Mouse (Mus musculus) limb, embryonic 12.5 days (tissue): ENCODE results near the gene Olfr550. TPM values are rescaled to one million over a fixed set of nuclear protein-coding genes. Genes with fewer than 3 reads are reported as not detected.
"Not testable (repeated sequence)": the region's sequence is repeated elsewhere in the genome, so short reads cannot be mapped to it uniquely, and the experiment has no call there.

Experiments used
- ATAC-seq: fragments of 200-750 bp; cut with Nextera tagmentation; 2 replicates; pipeline ENCODE4 v1.8.0; 2017; ENCODE audit warnings: low read depth, moderate TSS enrichment; ENCODE audit not compliant: insufficient number of reproducible peaks, insufficient read depth, low FRiP score, low TSS enrichment
- H3K27ac ChIP-seq: fragments of 300-500 bp; sonication (generic); 2 replicates; pipeline ENCODE4 v1.5.1; 2016; ENCODE audit warnings: mild to moderate bottlenecking, moderate library complexity
- H3K27me3 ChIP-seq: fragments of 300-500 bp; sonication (generic); 2 replicates; pipeline ENCODE4 v1.6.1; 2016; ENCODE audit warnings: mild to moderate bottlenecking, moderate library complexity
- H3K36me3 ChIP-seq: fragments of 300-500 bp; sonication (generic); 2 replicates; pipeline ENCODE4 v1.6.1; 2016; ENCODE audit warnings: mild to moderate bottlenecking, moderate library complexity
- H3K4me1 ChIP-seq: fragments of 300-500 bp; sonication (generic); replicated peaks from 2 replicates; pipeline ENCODE4 v1.6.1; 2016
- H3K4me2 ChIP-seq: fragments of 300-500 bp; sonication (generic); 2 replicates; pipeline ENCODE4 v1.6.1; 2016; ENCODE audit warnings: mild to moderate bottlenecking, moderate library complexity
- H3K4me3 ChIP-seq: fragments of 300-500 bp; sonication (generic); replicated peaks from 2 replicates; pipeline ENCODE4 v1.5.1; 2016; ENCODE audit warnings: mild to moderate bottlenecking
- H3K9ac ChIP-seq: fragments of 300-500 bp; sonication (generic); replicated peaks from 2 replicates; pipeline ENCODE4 v1.6.1; 2016; ENCODE audit warnings: mild to moderate bottlenecking, moderate library complexity
- H3K9me3 ChIP-seq: fragments of 300-500 bp; sonication (generic); 2 replicates; pipeline ENCODE4 v1.6.1; 2016; ENCODE audit warnings: mild to moderate bottlenecking, moderate library complexity
- WGBS: fragments of 180-500 bp; shearing (Covaris S2); methylation state at CpG from one replicate; pipeline ENCODE4 v1.1.7; 2016; 5-methylcytosine and 5-hydroxymethylcytosine counted together
- polyA plus RNA-seq: library from polyadenylated mRNA; unstranded; fragments of >200 nt; fragmentation: Nextera tagmentation; extraction: Ambion mirVana; gene quantifications from 2 replicates; pipeline ENCODE4 v1.2.1, GENCODE M21; 2016

Gene Olfr550
- polyA plus RNA-seq, 1 experiment from 2014 or later: not detected

DNA sequence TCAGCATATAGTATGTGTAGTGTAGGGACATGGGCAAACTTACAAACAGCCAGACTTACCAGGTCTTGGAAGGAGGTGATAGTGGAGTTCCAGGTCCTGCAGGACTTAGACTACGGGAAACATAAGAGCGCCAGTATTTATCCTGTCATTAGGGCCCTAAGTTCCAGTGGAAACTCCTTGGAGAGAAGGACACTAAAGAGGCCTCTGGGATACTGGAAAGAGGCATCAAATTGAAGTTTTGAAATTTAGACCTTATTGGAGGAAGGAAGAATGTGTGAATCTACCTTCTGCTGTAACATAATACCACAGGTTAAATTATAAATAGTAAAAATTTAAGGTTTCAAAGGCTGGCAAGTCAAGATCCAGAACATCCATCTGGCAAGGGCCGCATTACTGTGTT, 20.5 kb downstream of the Olfr550 start, which contains the start of gene Olfr551:
Olfr551 (minus strand) TSS at position 101 of the 400 bp plus-strand sequence.
- H3K27me3 ChIP-seq: no peaks in the 10 kb centered on the region
- no peak within 1 kb of the TSS for H3K4me3 ChIP-seq
- no peaks in the 10 kb centered on the region for H3K4me1 ChIP-seq
- no peaks in the 10 kb centered on the region for H3K9me3 ChIP-seq
- H3K27ac ChIP-seq: no peak within 1 kb of the TSS
- no peak for ATAC-seq
- no peak within 1 kb of the TSS for H3K9ac ChIP-seq
- WGBS: 90% methylated on average over 3 of the region's 3 CpGs
- no peak within 1 kb of the TSS for H3K4me2 ChIP-seq
- no peaks in the 10 kb centered on the region for H3K36me3 ChIP-seq

DNA sequence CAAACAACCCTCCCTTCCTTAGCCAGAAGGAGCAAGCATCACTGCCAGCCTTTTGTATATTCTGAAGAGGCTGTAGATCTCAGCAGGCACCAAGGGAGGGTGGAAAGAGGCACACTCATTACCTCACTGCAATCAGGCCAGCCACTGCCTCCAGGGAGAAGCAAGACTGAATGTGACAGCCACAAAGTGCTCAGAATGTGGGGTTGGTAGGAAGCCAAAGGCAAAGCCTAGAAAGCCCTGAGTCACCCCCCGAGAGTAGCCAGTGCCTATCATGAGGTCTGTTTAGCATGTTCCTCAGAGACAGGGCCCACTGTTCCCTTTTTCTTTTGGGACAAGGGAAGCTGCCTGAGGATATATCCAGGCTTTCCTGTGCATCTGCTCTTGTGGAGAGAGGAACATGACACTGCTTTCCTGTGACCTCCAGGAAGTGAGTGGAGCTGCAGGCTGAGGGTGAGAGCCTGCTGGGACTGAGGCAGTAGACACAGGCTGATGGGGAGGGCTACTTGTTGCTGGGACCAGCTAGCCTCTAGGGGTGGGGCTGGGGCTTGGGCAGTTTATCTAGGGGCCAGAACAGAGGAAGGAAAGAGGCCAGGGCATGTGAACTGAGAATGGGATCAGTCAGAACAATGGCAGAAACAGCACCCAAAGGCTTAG, 26.3 kb downstream of the Olfr550 start, which contains the start of gene Olfr552:
Olfr552 (plus strand) TSS at position 393 of the 654 bp plus-strand sequence.
- Histone ChIP-seq H3K9ac (no peak within 1 kb of the TSS), H3K4me3 (no peak within 1 kb of the TSS), H3K27me3 (no peaks in the 10 kb centered on the region), H3K36me3 (no peaks in the 10 kb centered on the region), H3K4me2 (no peak within 1 kb of the TSS), H3K4me1 (no peaks in the 10 kb centered on the region), H3K27ac (no peak within 1 kb of the TSS), H3K9me3 (no peaks in the 10 kb centered on the region)
- 75% methylated on average over 1 of the region's 1 CpGs for WGBS
- no peak for ATAC-seq

GRCm38 (mm10) chr7:102618118-102618517, 46.9 kb downstream of the Olfr550 start, which contains the start of gene Olfr553:
TSS of gene Olfr553 (minus strand) at chr7:102618218.
- H3K4me3 ChIP-seq: no peak within 1 kb of the TSS
- H3K36me3 ChIP-seq: no peaks in the 10 kb centered on the region
- H3K27ac ChIP-seq: no peak within 1 kb of the TSS
- no peak within 1 kb of the TSS for H3K4me2 ChIP-seq
- no peaks in the 10 kb centered on the region for H3K4me1 ChIP-seq
- no peak for ATAC-seq
- H3K9me3 ChIP-seq: 0 out of 2 replicates have a peak, but pooled peaks cover 4% of the 10 kb centered on the region
- no peaks in the 10 kb centered on the region for H3K27me3 ChIP-seq
- no peak within 1 kb of the TSS for H3K9ac ChIP-seq

- H3K4me2 ChIP-seq: no peak overlapping the region
- no peaks in the 10 kb centered on the region for H3K4me1 ChIP-seq
- H3K4me3 ChIP-seq: no peak overlapping the region
- no peak overlapping the region for H3K9ac ChIP-seq
- no peak overlapping the region for H3K27ac ChIP-seq
- WGBS: 66% methylated on average over 5 of the region's 5 CpGs
- H3K36me3 ChIP-seq: no peaks in the 10 kb centered on the region
- 0 out of 2 replicates have a peak, but pooled peaks cover 4% of the 10 kb centered on the region for H3K9me3 ChIP-seq
- ATAC-seq: no peak; the same call in 1 of the 2 replicates
- no peaks in the 10 kb centered on the region for H3K27me3 ChIP-seq
Observed at GRCm38 (mm10) chr7:102619608-102620007, 48.4 kb downstream of the Olfr550 start.

DNA sequence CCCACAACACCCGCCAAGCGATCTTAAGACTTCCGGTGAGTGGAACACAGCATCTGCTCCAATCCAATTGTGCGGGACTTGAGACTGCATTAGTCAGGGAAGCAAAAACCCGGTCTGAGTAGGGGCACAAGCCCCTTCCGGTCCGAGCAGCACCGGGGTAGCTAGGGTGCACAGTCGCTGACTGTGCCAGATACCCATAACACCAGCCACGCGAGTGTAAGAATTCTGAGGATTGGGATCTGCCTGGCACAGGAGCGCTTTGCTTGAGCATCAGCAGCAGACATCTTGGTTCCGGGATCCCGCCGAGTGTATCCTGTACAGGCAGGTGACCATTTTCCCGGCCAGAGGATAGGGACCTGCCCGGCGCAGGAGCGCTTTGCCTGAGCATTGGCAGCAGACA, 49.1 kb downstream of the Olfr550 start:
- not testable (repeated sequence) for H3K4me2 ChIP-seq, ATAC-seq, H3K27me3 ChIP-seq, H3K27ac ChIP-seq, H3K9ac ChIP-seq, H3K4me3 ChIP-seq, H3K9me3 ChIP-seq, H3K4me1 ChIP-seq, H3K36me3 ChIP-seq
- WGBS: 91% methylated on average over 19 of the region's 19 CpGs

Other genes starting within 250 kb of the Olfr550 start
- gene Rrm1, start 129.7 kb upstream of the Olfr550 start, polyA plus RNA-seq: 190 and 192 TPM in 2 replicates
- 0.24 and 0.33 TPM in 2 replicates for gene Olfr543, start 89.8 kb upstream of the Olfr550 start, polyA plus RNA-seq
- not detected in 2 replicates for gene Olfr544, start 83.1 kb upstream of the Olfr550 start, polyA plus RNA-seq
- 0.09 TPM in 1 of 2 replicates, not detected in the other for gene Olfr545, start 71.9 kb upstream of the Olfr550 start, polyA plus RNA-seq
- not detected in 2 replicates for gene Olfr547, start 36.7 kb upstream of the Olfr550 start, polyA plus RNA-seq
- not detected in 2 replicates for gene Olfr548-ps1, start 30.5 kb upstream of the Olfr550 start, polyA plus RNA-seq
- not detected in 2 replicates for gene Olfr549, start 21.6 kb upstream of the Olfr550 start, polyA plus RNA-seq
- 0.44 and 0.59 TPM in 2 replicates for gene Trim21, start 6.0 kb upstream of the Olfr550 start, polyA plus RNA-seq
- not detected in 2 replicates for gene Olfr551, start 20.4 kb downstream of the Olfr550 start, polyA plus RNA-seq
- gene Olfr552, start 26.3 kb downstream of the Olfr550 start, polyA plus RNA-seq: not detected in 2 replicates
- gene Olfr553, start 46.8 kb downstream of the Olfr550 start, polyA plus RNA-seq: not detected in 2 replicates
- gene Olfr554, start 67.0 kb downstream of the Olfr550 start, polyA plus RNA-seq: not detected in 2 replicates
- gene Olfr555, start 87.4 kb downstream of the Olfr550 start, polyA plus RNA-seq: not detected in 2 replicates
- gene Olfr556, start 93.5 kb downstream of the Olfr550 start, polyA plus RNA-seq: not detected in 2 replicates
- gene Trim68, start 115.9 kb downstream of the Olfr550 start, polyA plus RNA-seq: 14.9 and 15.0 TPM in 2 replicates
- not detected in 2 replicates for gene Olfr557, start 124.5 kb downstream of the Olfr550 start, polyA plus RNA-seq
- not detected in 2 replicates for gene Olfr558, start 130.8 kb downstream of the Olfr550 start, polyA plus RNA-seq
- gene Olfr33, start 147.6 kb downstream of the Olfr550 start, polyA plus RNA-seq: not detected in 2 replicates
- gene Olfr559, start 156.0 kb downstream of the Olfr550 start, polyA plus RNA-seq: not detected in 2 replicates
- gene Olfr560, start 187.9 kb downstream of the Olfr550 start, polyA plus RNA-seq: not detected in 2 replicates
- not detected in 2 replicates for gene Olfr78, start 188.0 kb downstream of the Olfr550 start, polyA plus RNA-seq
- not detected in 2 replicates for gene Olfr561, start 199.8 kb downstream of the Olfr550 start, polyA plus RNA-seq
- not detected in 2 replicates for gene Olfr564, start 232.0 kb downstream of the Olfr550 start, polyA plus RNA-seq